Comparison of ENCODE assay signal across 9 mouse cellular contexts in genomic region chr11:87805448-87805847, GRCm38 (mm10). TPM values are rescaled to one million over a fixed set of nuclear protein-coding genes. Genes with fewer than 3 reads are reported as not detected.
DNase-seq lines count a peak whose midpoint lies in the region; ATAC-seq and TF ChIP-seq lines count a peak whose summit lies in the region.
"Had no signal": no experiment of that assay in that cellular context is flagged by ENCODE, and none has a peak within 500 bp of the region (broad histone marks: within the 10 kb centered on the region; RNA-seq: fewer than 3 reads in every experiment).

No protein-coding gene starts in this region.

- in situ Hi-C loops in ES-E14 (cut with MboI; ENCODE audit: low sequenced_read_pairs in 2 of 2, unreplicated experiment in 2 of 2): no loop called here

- TF ChIP-seq CTCF in intestine, postnatal 0 days (IDR thresholded peaks at IDR 0.05; ENCODE audit: low read depth): peak; percentile 65

- 69% methylated on average over 1 of the region's 1 CpGs for WGBS in intestine, postnatal 0 days
- 72% methylated on average over 1 of the region's 1 CpGs for WGBS in intestine, embryonic 15.5 days

- peak; percentile 55 for DNase-seq in ES-E14 (ENCODE audit: low read depth, low spot score)
- DNase-seq in embryo, embryonic 10 days (ENCODE audit: low spot score): peak; percentile 47
- peak; percentile 48 for DNase-seq in lung, postnatal 14 days
- DNase-seq in left cerebral cortex, adult 9 months (ENCODE audit: low spot score in 2 of 2): no peak
- DNase-seq in cerebellum, adult 9-10 months: no peak
- DNase-seq in MN1 (ENCODE audit: low spot score): no peak

- H3K27ac ChIP-seq in intestine, postnatal 0 days (ENCODE audit: low read depth, low read length): no peak overlapping the region
- H3K27ac ChIP-seq in intestine, embryonic 15.5 days: no peak overlapping the region
- H3K27ac ChIP-seq in ES-E14 (ENCODE audit: insufficient read depth, low read depth, low read length, poor library complexity, severe bottlenecking): no peak overlapping the region

- H3K4me2 ChIP-seq in intestine, postnatal 0 days (replicated peaks; ENCODE audit: low read depth): no peak overlapping the region
- no peak overlapping the region for H3K4me2 ChIP-seq in intestine, embryonic 15.5 days (replicated peaks)

- H3K27me3 ChIP-seq in intestine, postnatal 0 days (replicated peaks; ENCODE audit: control insufficient read depth, insufficient read depth, low read length): peaks cover 2% of the 10 kb centered on the region; the same call in 1 of the 2 replicates
- no peaks in the 10 kb centered on the region for H3K27me3 ChIP-seq in intestine, embryonic 15.5 days (replicated peaks)

- H3K4me1 ChIP-seq in intestine, postnatal 0 days (replicated peaks; ENCODE audit: control insufficient read depth, insufficient read depth, low read length): no peaks in the 10 kb centered on the region
- H3K4me1 ChIP-seq in intestine, embryonic 15.5 days (replicated peaks): no peaks in the 10 kb centered on the region
- 0 out of 4 replicates have a peak, but pooled peaks cover 0 to 5% of the 10 kb centered on the region in 2 experiments for H3K4me1 ChIP-seq in ES-E14 (ENCODE audit: control insufficient read depth in 2 of 2, insufficient read depth in 2 of 2, low read length in 2 of 2, poor library complexity in 1 of 2)

- H3K4me3 ChIP-seq in intestine, postnatal 0 days (ENCODE audit: low read depth, low read length): no peak overlapping the region
- H3K4me3 ChIP-seq in intestine, embryonic 15.5 days (replicated peaks): no peak overlapping the region
- no peak overlapping the region for H3K4me3 ChIP-seq in ES-E14 (ENCODE audit: insufficient read depth in 1 of 2, low read depth in 1 of 2, low read length in 2 of 2, poor library complexity in 1 of 2, severe bottlenecking in 1 of 2)

- no peak overlapping the region for H3K9ac ChIP-seq in intestine, postnatal 0 days (ENCODE audit: low read depth, low read length)
- H3K9ac ChIP-seq in intestine, embryonic 15.5 days: no peak overlapping the region
- H3K9ac ChIP-seq in ES-E14 (ENCODE audit: insufficient read depth, low read depth, low read length, poor library complexity, severe bottlenecking): no peak overlapping the region

- no peaks in the 10 kb centered on the region for H3K9me3 ChIP-seq in intestine, postnatal 0 days (ENCODE audit: control insufficient read depth)
- H3K9me3 ChIP-seq in intestine, embryonic 15.5 days: no peaks in the 10 kb centered on the region
- H3K9me3 ChIP-seq in ES-E14 (ENCODE audit: control insufficient read depth, insufficient read depth, low read depth, low read length): no peaks in the 10 kb centered on the region

- no peak for ATAC-seq in intestine, postnatal 0 days
- ATAC-seq in intestine, embryonic 15.5 days: no peak

- H3K36me3 ChIP-seq in intestine, postnatal 0 days (ENCODE audit: control insufficient read depth, insufficient read depth): no peaks in the 10 kb centered on the region
- H3K36me3 ChIP-seq in intestine, embryonic 15.5 days: no peaks in the 10 kb centered on the region
- H3K36me3 ChIP-seq in ES-E14 (ENCODE audit: control insufficient read depth, insufficient read depth, low read length, poor library complexity, severe bottlenecking): no peaks in the 10 kb centered on the region

TF ChIP-seq in ES-E14, 5 proteins besides CTCF, POLR2A, EP300 and RAD21:
- TF ChIP-seq ZC3H11A (IDR thresholded peaks at IDR 0.05; ENCODE audit: borderline replicate concordance, low read depth, low read length) (0 out of 2 replicates have a peak, but pooled peaks have one; percentile 39), HCFC1 (IDR thresholded peaks at IDR 0.05; ENCODE audit: borderline replicate concordance, insufficient read depth, low read length) (no peak), ZNF384 (IDR thresholded peaks at IDR 0.05; ENCODE audit: low read depth, low read length) (no peak)

RNA-seq across cellular contexts. Expression of gene Mpo, which starts 12.1 kb away (rescaled TPM):
- polyA plus RNA-seq in intestine, postnatal 0 days (2015; fragmentation: Nextera tagmentation; extraction: Ambion mirVana): 0.12 and 0.27 TPM in 2 replicates
- 2.9 and 5.9 TPM in 2 replicates for polyA plus RNA-seq in intestine, embryonic 15.5 days (2015; fragmentation: Nextera tagmentation; extraction: Ambion mirVana)
- total RNA-seq in ES-E14 (2012; rRNA removed): not detected in 2 replicates
- total RNA-seq: heart, postnatal 10 days had no signal

RNA-seq across cellular contexts. Expression of gene Lpo, which starts 22.6 kb away (rescaled TPM):
- polyA plus RNA-seq in intestine, postnatal 0 days (2015; fragmentation: Nextera tagmentation; extraction: Ambion mirVana): 0.22 TPM in 1 of 2 replicates, not detected in the other
- polyA plus RNA-seq in intestine, embryonic 15.5 days (2015; fragmentation: Nextera tagmentation; extraction: Ambion mirVana): 0.05 TPM in 1 of 2 replicates, not detected in the other
- total RNA-seq in ES-E14 (2012; rRNA removed): not detected in 2 replicates
- total RNA-seq: heart, postnatal 10 days had no signal

RNA-seq across cellular contexts. Expression of gene Tspoap1, which starts 45.1 kb away (rescaled TPM):
- 0.33 and 0.61 TPM in 2 replicates for polyA plus RNA-seq in intestine, postnatal 0 days (2015; fragmentation: Nextera tagmentation; extraction: Ambion mirVana)
- 0.96 and 1.5 TPM in 2 replicates for polyA plus RNA-seq in intestine, embryonic 15.5 days (2015; fragmentation: Nextera tagmentation; extraction: Ambion mirVana)
- 1.8 and 5.2 TPM in 2 replicates for total RNA-seq in ES-E14 (2012; rRNA removed)

RNA-seq across cellular contexts. Expression of gene Mks1, which starts 47.6 kb away (rescaled TPM):
- polyA plus RNA-seq in intestine, postnatal 0 days (2015; fragmentation: Nextera tagmentation; extraction: Ambion mirVana): 2.4 and 2.6 TPM in 2 replicates
- 10.2 and 10.5 TPM in 2 replicates for polyA plus RNA-seq in intestine, embryonic 15.5 days (2015; fragmentation: Nextera tagmentation; extraction: Ambion mirVana)
- 14.2 and 21.1 TPM in 2 replicates for total RNA-seq in ES-E14 (2012; rRNA removed)

Comparison
In these comparisons a context has a peak if more than half of its experiments do, and no peak if none do; other contexts are left out.
1. DNase-seq: peak in ES-E14 (single experiment), embryo, embryonic 10 days (single experiment) and lung, postnatal 14 days (single experiment); none in left cerebral cortex, adult 9 months (0 of 2), cerebellum, adult 9-10 months (single experiment) and MN1 (single experiment).